Mouse (Mus musculus): Measurements from ENCODE around the gene Arhgef38. TPM values are rescaled to one million over a fixed set of nuclear protein-coding genes. Genes with fewer than 3 reads are reported as not detected.

Arhgef38 gene
- polyA plus RNA-seq, 1 experiment from 2014 or later = not detected

DNA sequence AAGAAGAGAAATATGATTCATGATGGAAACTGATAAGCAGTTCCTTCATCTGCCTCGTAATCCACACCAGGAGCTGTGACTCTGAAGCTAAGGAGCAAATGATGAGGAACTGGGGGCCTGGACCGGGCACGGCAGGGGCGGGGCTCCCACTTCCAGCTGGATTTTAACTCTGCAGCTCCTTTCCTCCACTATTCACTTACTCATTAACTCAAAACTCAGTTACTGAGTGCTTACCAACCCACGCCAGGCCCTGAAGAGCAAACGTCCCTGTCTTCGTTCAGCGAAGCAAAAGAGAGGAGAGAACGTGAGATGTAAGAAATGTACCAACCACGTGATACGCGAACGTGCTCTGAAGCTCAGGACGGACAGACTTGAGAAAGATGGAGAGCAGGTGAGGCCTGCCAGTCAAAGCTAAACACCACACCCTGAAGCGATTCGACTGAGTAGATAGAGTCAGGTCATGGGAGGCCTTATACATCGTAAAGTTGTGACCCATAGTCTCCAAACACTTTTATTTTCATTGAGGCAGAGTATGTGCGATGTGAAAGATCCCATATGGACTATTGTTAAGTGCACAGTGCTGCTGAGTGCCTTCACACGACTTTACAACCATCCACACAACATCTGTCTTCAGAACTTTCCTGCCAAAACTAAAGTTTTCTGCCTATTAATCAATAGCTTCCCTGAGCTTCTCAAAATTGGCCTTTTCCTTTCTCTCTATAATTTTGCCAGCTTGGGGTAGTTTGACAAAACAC lies 7.3 kb downstream of the Arhgef38 start:
- Histone ChIP-seq H3K9me3 (ENCODE audit: control insufficient read depth, low read length) (no peaks in the 10 kb centered on the region), H3K4me3 (ENCODE audit: low read depth, low read length) (no peak overlapping the region), H3K27ac (ENCODE audit: low read depth, low read length) (no peak overlapping the region), H3K4me2 (no peak overlapping the region), H3K9ac (ENCODE audit: low read depth, low read length) (no peak overlapping the region), H3K4me1 (replicated peaks; ENCODE audit: control insufficient read depth, insufficient read depth, low read length) (no peaks in the 10 kb centered on the region), H3K36me3 (ENCODE audit: control insufficient read depth, insufficient read depth, low read length) (no peaks in the 10 kb centered on the region), H3K27me3 (replicated peaks; ENCODE audit: control insufficient read depth, insufficient read depth, low read length) (no peaks in the 10 kb centered on the region)
- WGBS = 77% methylated on average over 19 of the region's 19 CpGs
- ATAC-seq (replicated peaks; ENCODE audit: low FRiP score) (no peak), DNase-seq (ENCODE audit: low spot score) (no peak)

GRCm38 (mm10) chr3:133218501-133218900 lies 16.2 kb downstream of the Arhgef38 start:
- no peak overlapping the region for H3K27ac ChIP-seq (ENCODE audit: low read depth, low read length)
- H3K4me2 ChIP-seq = no peak overlapping the region
- no peak overlapping the region for H3K4me3 ChIP-seq (ENCODE audit: low read depth, low read length)
- no peaks in the 10 kb centered on the region for H3K27me3 ChIP-seq (replicated peaks; ENCODE audit: control insufficient read depth, insufficient read depth, low read length)
- no peak for ATAC-seq (replicated peaks; ENCODE audit: low FRiP score)
- no peaks in the 10 kb centered on the region for H3K9me3 ChIP-seq (ENCODE audit: control insufficient read depth, low read length)
- no peak overlapping the region for H3K9ac ChIP-seq (ENCODE audit: low read depth, low read length)
- no peak for DNase-seq (ENCODE audit: low spot score)
- H3K4me1 ChIP-seq (replicated peaks; ENCODE audit: control insufficient read depth, insufficient read depth, low read length) = no peaks in the 10 kb centered on the region
- 80% methylated on average over 7 of the region's 7 CpGs for WGBS
- H3K36me3 ChIP-seq (ENCODE audit: control insufficient read depth, insufficient read depth, low read length) = no peaks in the 10 kb centered on the region

GRCm38 (mm10) chr3:133215198-133215819 lies 19.4 kb downstream of the Arhgef38 start:
- DNase-seq (ENCODE audit: low spot score) (no peak), ATAC-seq (replicated peaks; ENCODE audit: low FRiP score) (no peak)
- no peak overlapping the region for H3K4me2 ChIP-seq
- no peaks in the 10 kb centered on the region for H3K27me3 ChIP-seq (replicated peaks; ENCODE audit: control insufficient read depth, insufficient read depth, low read length)
- no peak overlapping the region for H3K4me3 ChIP-seq (ENCODE audit: low read depth, low read length)
- H3K9ac ChIP-seq (ENCODE audit: low read depth, low read length) = no peak overlapping the region
- H3K9me3 ChIP-seq (ENCODE audit: control insufficient read depth, low read length) = no peaks in the 10 kb centered on the region
- WGBS = 79% methylated on average over 5 of the region's 5 CpGs
- no peaks in the 10 kb centered on the region for H3K4me1 ChIP-seq (replicated peaks; ENCODE audit: control insufficient read depth, insufficient read depth, low read length)
- no peak overlapping the region for H3K27ac ChIP-seq (ENCODE audit: low read depth, low read length)
- H3K36me3 ChIP-seq (ENCODE audit: control insufficient read depth, insufficient read depth, low read length) = no peaks in the 10 kb centered on the region

- Histone ChIP-seq H3K27ac (ENCODE audit: low read depth, low read length) (no peak overlapping the region), H3K4me2 (no peak overlapping the region), H3K27me3 (replicated peaks; ENCODE audit: control insufficient read depth, insufficient read depth, low read length) (no peaks in the 10 kb centered on the region), H3K9ac (ENCODE audit: low read depth, low read length) (no peak overlapping the region), H3K9me3 (ENCODE audit: control insufficient read depth, low read length) (no peaks in the 10 kb centered on the region), H3K4me1 (replicated peaks; ENCODE audit: control insufficient read depth, insufficient read depth, low read length) (no peaks in the 10 kb centered on the region), H3K4me3 (ENCODE audit: low read depth, low read length) (no peak overlapping the region), H3K36me3 (ENCODE audit: control insufficient read depth, insufficient read depth, low read length) (no peaks in the 10 kb centered on the region)
- DNase-seq (ENCODE audit: low spot score) = no peak
- WGBS = 84% methylated on average over 3 of the region's 3 CpGs
- ATAC-seq (replicated peaks; ENCODE audit: low FRiP score) = no peak
Observed at GRCm38 (mm10) chr3:133213434-133214114, 21.2 kb downstream of the Arhgef38 start.

DNA sequence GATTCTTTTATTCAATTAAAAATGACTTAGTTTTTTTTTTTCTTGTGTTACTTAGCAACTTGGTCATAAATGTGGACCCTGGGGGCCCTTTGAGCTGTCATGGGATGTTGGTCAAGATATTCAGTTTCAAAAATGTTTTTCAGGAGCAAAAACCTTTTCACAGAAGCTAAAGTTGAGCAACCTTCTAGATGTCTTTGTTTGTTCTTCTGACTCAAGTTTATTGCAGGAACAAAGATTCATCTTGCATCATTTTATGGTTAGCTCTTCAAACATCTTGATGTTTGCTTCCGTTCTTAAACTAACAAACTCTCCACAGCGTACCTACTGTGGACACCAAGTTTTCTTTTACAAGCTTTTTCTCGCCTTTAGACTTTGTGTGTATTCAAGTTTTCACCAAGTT lies 23.4 kb downstream of the Arhgef38 start:
- Histone ChIP-seq H3K4me1 (replicated peaks; ENCODE audit: control insufficient read depth, insufficient read depth, low read length) (no peaks in the 10 kb centered on the region), H3K4me3 (ENCODE audit: low read depth, low read length) (no peak overlapping the region), H3K4me2 (no peak overlapping the region), H3K9ac (ENCODE audit: low read depth, low read length) (no peak overlapping the region), H3K36me3 (ENCODE audit: control insufficient read depth, insufficient read depth, low read length) (no peaks in the 10 kb centered on the region), H3K27ac (ENCODE audit: low read depth, low read length) (no peak overlapping the region), H3K27me3 (replicated peaks; ENCODE audit: control insufficient read depth, insufficient read depth, low read length) (no peaks in the 10 kb centered on the region), H3K9me3 (ENCODE audit: control insufficient read depth, low read length) (no peaks in the 10 kb centered on the region)
- no peak for DNase-seq (ENCODE audit: low spot score)
- ATAC-seq (replicated peaks; ENCODE audit: low FRiP score) = no peak
- 70% methylated on average over 3 of the region's 3 CpGs for WGBS

- ATAC-seq (replicated peaks; ENCODE audit: low FRiP score) (no peak), DNase-seq (ENCODE audit: low spot score) (no peak)
- Histone ChIP-seq H3K27ac (ENCODE audit: low read depth, low read length) (no peak overlapping the region), H3K4me2 (no peak overlapping the region), H3K27me3 (replicated peaks; ENCODE audit: control insufficient read depth, insufficient read depth, low read length) (no peaks in the 10 kb centered on the region), H3K4me1 (replicated peaks; ENCODE audit: control insufficient read depth, insufficient read depth, low read length) (no peaks in the 10 kb centered on the region), H3K9me3 (ENCODE audit: control insufficient read depth, low read length) (no peaks in the 10 kb centered on the region), H3K36me3 (ENCODE audit: control insufficient read depth, insufficient read depth, low read length) (no peaks in the 10 kb centered on the region), H3K9ac (ENCODE audit: low read depth, low read length) (no peak overlapping the region), H3K4me3 (ENCODE audit: low read depth, low read length) (no peak overlapping the region)
- WGBS = 77% methylated on average over 2 of the region's 2 CpGs
Observed at GRCm38 (mm10) chr3:133203713-133204112, 31.0 kb downstream of the Arhgef38 start.

GRCm38 (mm10) chr3:133202171-133202570 lies 32.6 kb downstream of the Arhgef38 start:
- ATAC-seq (replicated peaks; ENCODE audit: low FRiP score) = no peak
- no peak overlapping the region for H3K4me3 ChIP-seq (ENCODE audit: low read depth, low read length)
- no peaks in the 10 kb centered on the region for H3K27me3 ChIP-seq (replicated peaks; ENCODE audit: control insufficient read depth, insufficient read depth, low read length)
- no peak overlapping the region for H3K4me2 ChIP-seq
- H3K9ac ChIP-seq (ENCODE audit: low read depth, low read length) = no peak overlapping the region
- no peaks in the 10 kb centered on the region for H3K36me3 ChIP-seq (ENCODE audit: control insufficient read depth, insufficient read depth, low read length)
- no peak for DNase-seq (ENCODE audit: low spot score)
- no peaks in the 10 kb centered on the region for H3K9me3 ChIP-seq (ENCODE audit: control insufficient read depth, low read length)
- WGBS = 87% methylated on average over 13 of the region's 13 CpGs
- H3K27ac ChIP-seq (ENCODE audit: low read depth, low read length) = no peak overlapping the region
- no peaks in the 10 kb centered on the region for H3K4me1 ChIP-seq (replicated peaks; ENCODE audit: control insufficient read depth, insufficient read depth, low read length)

- ATAC-seq (replicated peaks; ENCODE audit: low FRiP score) = no peak
- no peak overlapping the region for H3K9ac ChIP-seq (ENCODE audit: low read depth, low read length)
- H3K27ac ChIP-seq (ENCODE audit: low read depth, low read length) = no peak overlapping the region
- H3K4me2 ChIP-seq = no peak overlapping the region
- H3K27me3 ChIP-seq (replicated peaks; ENCODE audit: control insufficient read depth, insufficient read depth, low read length) = no peaks in the 10 kb centered on the region
- no peaks in the 10 kb centered on the region for H3K4me1 ChIP-seq (replicated peaks; ENCODE audit: control insufficient read depth, insufficient read depth, low read length)
- no peak overlapping the region for H3K4me3 ChIP-seq (ENCODE audit: low read depth, low read length)
- 84% methylated on average over 3 of the region's 3 CpGs for WGBS
- no peak for DNase-seq (ENCODE audit: low spot score)
- no peaks in the 10 kb centered on the region for H3K9me3 ChIP-seq (ENCODE audit: control insufficient read depth, low read length)
- H3K36me3 ChIP-seq (ENCODE audit: control insufficient read depth, insufficient read depth, low read length) = no peaks in the 10 kb centered on the region
Observed at GRCm38 (mm10) chr3:133188930-133189329, 45.8 kb downstream of the Arhgef38 start.
